Comparison of ENCODE assay signal across 10 mouse cellular contexts in genomic region chr4:147338032-147338610, GRCm38 (mm10). TPM values are rescaled to one million over a fixed set of nuclear protein-coding genes. Genes with fewer than 3 reads are reported as not detected.
DNase-seq lines count a peak whose midpoint lies in the region; ATAC-seq lines count a peak whose summit lies in the region.
"Had no signal": no experiment of that assay in that cellular context is flagged by ENCODE, and none has a peak within 500 bp of the region (broad histone marks: within the 10 kb centered on the region; RNA-seq: fewer than 3 reads in every experiment).

No protein-coding gene starts in this region.

- peak; percentile 12 for DNase-seq in gastrocnemius, postnatal 25 days
- DNase-seq in gastrocnemius, postnatal 36 days, result no peak
- DNase-seq in kidney, postnatal 25 days, result peak; percentile 10 to 49
- no peak for DNase-seq in kidney, adult 9 months
- no peak for DNase-seq in midbrain, embryonic 14.5 days
- no peak for DNase-seq in frontal cortex, adult 2 months (ENCODE audit: extremely low spot score in 1 of 2, low spot score in 1 of 2)
- no peak for DNase-seq in cerebellum, postnatal 4 days (ENCODE audit: low spot score in 2 of 2)

- no peaks in the 10 kb centered on the region for H3K4me1 ChIP-seq in intestine, embryonic 15.5 days (replicated peaks)
- H3K4me1 ChIP-seq in midbrain, embryonic 14.5 days (ENCODE audit: control insufficient read depth, insufficient read depth, low read length), result no peaks in the 10 kb centered on the region
- H3K4me1 ChIP-seq: megakaryocyte, embryonic 14.5 days had no signal

- intact Hi-C loops in gastrocnemius, postnatal 36 days (cut with DNase I), result no loop called here

- 70% methylated on average over 5 of the region's 5 CpGs for WGBS in intestine, embryonic 15.5 days
- WGBS in midbrain, embryonic 14.5 days, result 71% methylated on average over 5 of the region's 5 CpGs

- H3K4me3 ChIP-seq in intestine, embryonic 15.5 days (replicated peaks), result no peak overlapping the region
- no peak overlapping the region for H3K4me3 ChIP-seq in midbrain, embryonic 14.5 days (replicated peaks; ENCODE audit: low read depth, low read length)
- H3K4me3 ChIP-seq: megakaryocyte, embryonic 14.5 days had no signal

- no peaks in the 10 kb centered on the region for H3K27me3 ChIP-seq in intestine, embryonic 15.5 days (replicated peaks)
- no peaks in the 10 kb centered on the region for H3K27me3 ChIP-seq in midbrain, embryonic 14.5 days (ENCODE audit: control insufficient read depth, insufficient read depth, low read length)
- H3K27me3 ChIP-seq: megakaryocyte, embryonic 14.5 days had no signal

- ATAC-seq in intestine, embryonic 15.5 days, result peak; percentile 51; the same call in 1 of the 2 replicates
- peak; percentile 43; the same call in 1 of the 2 replicates for ATAC-seq in midbrain, embryonic 14.5 days (ENCODE audit: low FRiP score, low TSS enrichment)
- ATAC-seq: CD4-positive, CD25-positive, alpha-beta regulatory T cell, adult 4 months had no signal

- H3K9ac ChIP-seq in intestine, embryonic 15.5 days, result no peak overlapping the region
- H3K9ac ChIP-seq in midbrain, embryonic 14.5 days (replicated peaks; ENCODE audit: low read length), result no peak overlapping the region

- no peak overlapping the region for H3K4me2 ChIP-seq in intestine, embryonic 15.5 days (replicated peaks)
- H3K4me2 ChIP-seq in midbrain, embryonic 14.5 days (ENCODE audit: low read length), result no peak overlapping the region

- no peaks in the 10 kb centered on the region for H3K36me3 ChIP-seq in intestine, embryonic 15.5 days
- no peaks in the 10 kb centered on the region for H3K36me3 ChIP-seq in midbrain, embryonic 14.5 days (ENCODE audit: control insufficient read depth, insufficient read depth, low read length)

- H3K27ac ChIP-seq in intestine, embryonic 15.5 days, result no peak overlapping the region
- H3K27ac ChIP-seq in midbrain, embryonic 14.5 days (replicated peaks; ENCODE audit: low read depth, low read length), result no peak overlapping the region

- H3K9me3 ChIP-seq in intestine, embryonic 15.5 days, result peaks cover 45% of the 10 kb centered on the region
- peaks cover 65% of the 10 kb centered on the region for H3K9me3 ChIP-seq in midbrain, embryonic 14.5 days (ENCODE audit: control insufficient read depth, low read length)

RNA-seq across cellular contexts. Expression of gene Zfp978, which starts 23.0 kb away (rescaled TPM):
- not detected for total RNA-seq in gastrocnemius, postnatal 25 days (2021)
- total RNA-seq in gastrocnemius, postnatal 36 days (2021), result not detected
- not detected in 2 replicates for polyA plus RNA-seq in intestine, embryonic 15.5 days (2015; fragmentation: Nextera tagmentation; extraction: Ambion mirVana)
- 0.22 TPM in 1 of 2 replicates, not detected in the other for polyA plus RNA-seq in midbrain, embryonic 14.5 days (2014; fragmentation: Nextera tagmentation; extraction: Ambion mirVana)
- polyA plus RNA-seq in frontal cortex, adult 2 months (2012; rRNA removed), result 0.18 TPM in 1 of 2 replicates, not detected in the other
- polyA plus RNA-seq: CD4-positive, CD25-positive, alpha-beta regulatory T cell, adult 4 months had no signal

RNA-seq across cellular contexts. Expression of gene Zfp988, which starts 32.6 kb away (rescaled TPM):
- total RNA-seq in gastrocnemius, postnatal 25 days (2021), result not detected
- not detected for total RNA-seq in gastrocnemius, postnatal 36 days (2021)
- polyA plus RNA-seq in intestine, embryonic 15.5 days (2015; fragmentation: Nextera tagmentation; extraction: Ambion mirVana), result 0.36 and 0.39 TPM in 2 replicates
- polyA plus RNA-seq in midbrain, embryonic 14.5 days (2014; fragmentation: Nextera tagmentation; extraction: Ambion mirVana), result 0.15 TPM in 1 of 2 replicates, not detected in the other
- 0.23 and 0.38 TPM in 2 replicates for polyA plus RNA-seq in frontal cortex, adult 2 months (2012; rRNA removed)

Comparison
In these comparisons a context has a peak if more than half of its experiments do, and no peak if none do; other contexts are left out.
1. DNase-seq: peak in gastrocnemius, postnatal 25 days (single experiment) and kidney, postnatal 25 days (2 of 2); none in gastrocnemius, postnatal 36 days (0 of 2), kidney, adult 9 months (single experiment), midbrain, embryonic 14.5 days (single experiment), frontal cortex, adult 2 months (0 of 2) and cerebellum, postnatal 4 days (0 of 2).